Mouse (Mus musculus): ENCODE measurements around the gene 4930550C14Rik. TPM values are rescaled to one million over a fixed set of nuclear protein-coding genes. Genes with fewer than 3 reads are reported as not detected.
A peak's percentile ranks its signal among the peaks of the same experiment; 100 is the strongest.

4930550C14Rik gene
- total and polyA plus RNA-seq, 3 experiments: 0.30 to 1.7 (median 0.97) TPM

DNA sequence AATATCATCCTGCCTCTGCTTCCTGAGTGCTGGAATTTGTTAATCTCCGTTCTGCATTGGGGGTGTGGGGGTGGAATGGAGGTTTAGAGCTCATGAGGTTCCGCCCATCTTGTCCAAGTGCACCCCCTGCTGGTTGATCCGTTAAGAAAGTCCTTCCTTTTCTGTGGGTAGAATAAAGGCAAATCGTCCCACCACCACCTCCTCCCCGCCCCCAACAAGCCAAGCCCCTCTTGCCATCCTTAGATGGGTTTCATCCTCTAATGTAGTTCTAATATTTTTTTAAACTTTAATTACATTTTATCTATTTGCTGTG is 3.8 kb upstream of the 4930550C14Rik start:
- peaks cover 7 to 19% of the 10 kb centered on the region in 2 experiments; a peak in 3 of 4 replicates for H3K4me1 ChIP-seq (ENCODE audit: control insufficient read depth in 1 of 2, insufficient read depth in 2 of 2)
- no peaks in the 10 kb centered on the region for H3K9me3 ChIP-seq (replicated peaks; ENCODE audit: low read length)
- H3K4me3 ChIP-seq (replicated peaks in 1 of 3; ENCODE audit: low read depth in 2 of 3, low read length in 2 of 3, poor library complexity in 1 of 3): peak overlapping the region in 1 of 3 experiments; percentile 23
- H3K27me3 ChIP-seq (replicated peaks): no peaks in the 10 kb centered on the region
- in situ Hi-C loops (cut with MboI; ENCODE audit: low pct_ligation_motif_present, low pct_unique_long_range_greater_than_20kb, low sequenced_read_pairs) (loop anchor here (5.0 kb wide), 1 partner anchor 151 kb away; the partner anchor contains the start of gene Ddx10), dilution Hi-C loops (cut with MboI; ENCODE audit: extremely low pct_ligation_motif_present, extremely low pct_unique_long_range_greater_than_20kb, low sequenced_read_pairs) (no loop called here)
- TF ChIP-seq MAZ (IDR thresholded peaks at IDR 0.05; ENCODE audit: low read depth, low read length) (peak; percentile 44; the same call in 1 of the 2 replicates), RCOR1 (conservative IDR thresholded peaks at IDR 0.05; ENCODE audit: low read depth, low read length) (no peak), TBP (conservative IDR thresholded peaks at IDR 0.05; ENCODE audit: low read depth, low read length) (no peak), ZC3H11A (IDR thresholded peaks at IDR 0.05; ENCODE audit: low read depth, low read length) (peak; percentile 46; the same call in 1 of the 2 replicates), CTCF (conservative IDR thresholded peaks at IDR 0.05 in 1 of 2, IDR thresholded peaks at IDR 0.05 in 1 of 2; ENCODE audit: low read depth in 2 of 2, low read length in 2 of 2) (peak; percentile 34 to 88; a peak in 3 of 4 replicates), JUND (conservative IDR thresholded peaks at IDR 0.05; ENCODE audit: low read depth, low read length) (no peak), IRF4 (IDR thresholded peaks at IDR 0.05; ENCODE audit: low read depth, low read length) (no peak), UBTF (IDR thresholded peaks at IDR 0.05; ENCODE audit: low read depth, low read length) (no peak), POLR2A (IDR thresholded peaks at IDR 0.05; ENCODE audit: low read depth, low read length) (no peak), SMC3 (IDR thresholded peaks at IDR 0.05; ENCODE audit: low read depth, low read length) (peak; percentile 89), NRF1 (IDR thresholded peaks at IDR 0.05; ENCODE audit: low read depth, low read length) (no peak), RAD21 (IDR thresholded peaks at IDR 0.05; ENCODE audit: low read depth, low read length) (peak; percentile 86), ELF1 (IDR thresholded peaks at IDR 0.05; ENCODE audit: low read depth, low read length) (no peak)
- H3K4me2 ChIP-seq (ENCODE audit: insufficient read depth, low read depth, poor library complexity, severe bottlenecking): peak overlapping the region; percentile 37; the same call in 1 of the 2 replicates
- H3K79me2 ChIP-seq (replicated peaks; ENCODE audit: control insufficient read depth, extremely low read depth, insufficient read depth, poor library complexity, severe bottlenecking): no peaks in the 10 kb centered on the region
- no peaks in the 10 kb centered on the region for H3K36me3 ChIP-seq (replicated peaks in 1 of 2; ENCODE audit: control insufficient read depth in 1 of 2, insufficient read depth in 1 of 2, low read length in 1 of 2)
- no peak overlapping the region for H3K27ac ChIP-seq (ENCODE audit: insufficient read depth, low read depth)
- H3K9ac ChIP-seq (ENCODE audit: insufficient read depth, low read depth): no peak overlapping the region
- DNase-seq (ENCODE audit: extremely low read depth): peak; percentile 81

DNA sequence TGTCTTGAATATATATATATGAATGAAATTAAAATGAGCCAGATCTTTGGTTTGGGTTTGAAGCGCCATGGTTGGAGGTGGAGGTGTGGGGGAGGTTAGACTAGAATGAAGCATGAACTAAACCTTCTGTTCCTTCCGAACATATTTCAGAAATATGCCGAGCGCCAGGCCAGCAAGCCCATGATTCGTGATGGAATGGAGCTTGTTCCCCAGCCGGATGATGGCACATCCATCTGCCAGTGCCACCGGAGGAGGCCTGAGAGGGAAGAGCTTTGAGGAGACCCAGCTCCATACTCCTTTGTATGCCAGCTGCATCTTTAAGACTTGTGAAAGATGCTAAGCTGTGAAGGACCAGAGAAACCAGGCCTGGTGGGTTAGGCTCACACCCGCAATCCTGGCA is 2.6 kb upstream of the 4930550C14Rik start:
- TF ChIP-seq BHLHE40 (IDR thresholded peaks at IDR 0.05; ENCODE audit: low read depth, low read length): no peak
- TF ChIP-seq JUND (conservative IDR thresholded peaks at IDR 0.05; ENCODE audit: low read depth, low read length): no peak
- TF ChIP-seq KAT2A (IDR thresholded peaks at IDR 0.05; ENCODE audit: insufficient replicate concordance, low read length): no peak
- TF ChIP-seq POLR2A (IDR thresholded peaks at IDR 0.05; ENCODE audit: low read depth, low read length): no peak
- no peak for TF ChIP-seq MAX (IDR thresholded peaks at IDR 0.05; ENCODE audit: low read length)
- TF ChIP-seq MAZ (IDR thresholded peaks at IDR 0.05; ENCODE audit: low read depth, low read length): no peak
- no peak for TF ChIP-seq USF2 (conservative IDR thresholded peaks at IDR 0.05; ENCODE audit: low read depth, low read length)
- H3K9ac ChIP-seq (ENCODE audit: insufficient read depth, low read depth): no peak overlapping the region
- H3K36me3 ChIP-seq (replicated peaks in 1 of 2; ENCODE audit: control insufficient read depth in 1 of 2, insufficient read depth in 1 of 2, low read length in 1 of 2): no peaks in the 10 kb centered on the region
- no peak for DNase-seq (ENCODE audit: extremely low read depth)
- H3K4me2 ChIP-seq (ENCODE audit: insufficient read depth, low read depth, poor library complexity, severe bottlenecking): no peak overlapping the region
- H3K79me2 ChIP-seq (replicated peaks; ENCODE audit: control insufficient read depth, extremely low read depth, insufficient read depth, poor library complexity, severe bottlenecking): no peaks in the 10 kb centered on the region
- H3K27me3 ChIP-seq (replicated peaks): no peaks in the 10 kb centered on the region
- no peak overlapping the region for H3K4me3 ChIP-seq (replicated peaks in 1 of 3; ENCODE audit: low read depth in 2 of 3, low read length in 2 of 3, poor library complexity in 1 of 3)
- dilution Hi-C loops (cut with MboI; ENCODE audit: extremely low pct_ligation_motif_present, extremely low pct_unique_long_range_greater_than_20kb, low sequenced_read_pairs): no loop called here
- peaks cover 7 to 22% of the 10 kb centered on the region in 2 experiments; a peak in 3 of 4 replicates for H3K4me1 ChIP-seq (ENCODE audit: control insufficient read depth in 1 of 2, insufficient read depth in 2 of 2)
- no peaks in the 10 kb centered on the region for H3K9me3 ChIP-seq (replicated peaks; ENCODE audit: low read length)
- in situ Hi-C loops (cut with MboI; ENCODE audit: low pct_ligation_motif_present, low pct_unique_long_range_greater_than_20kb, low sequenced_read_pairs): loop anchor here (5.0 kb wide), 1 partner anchor 152 kb away; the partner anchor contains the start of gene Ddx10
- no peak overlapping the region for H3K27ac ChIP-seq (ENCODE audit: insufficient read depth, low read depth)

All from CH12.LX (cell line).